Mouse (Mus musculus) testis, adult 2 months (tissue): ENCODE measurements around the gene Nudt17.

ENCODE experiments used
- CTCF ChIP-seq: fragments of 200-500 bp; IDR thresholded peaks from 2 replicates; pipeline ENCODE4 v1.5.1; 2012; ENCODE audit warnings: low read depth, mild to moderate bottlenecking, inconsistent platforms, low read length, moderate library complexity; ENCODE audit not compliant: control insufficient read depth, insufficient read depth, insufficient replicate concordance
- POLR2A ChIP-seq: fragments of 200-500 bp; IDR thresholded peaks from 2 replicates; pipeline ENCODE4 v1.6.1; 2012; ENCODE audit warnings: low read depth, mild to moderate bottlenecking, inconsistent platforms, low read length, moderate library complexity; ENCODE audit not compliant: control insufficient read depth

GRCm38 (mm10) chr3:96684822-96685156, 23.6 kb downstream of the Nudt17 start:
- TF ChIP-seq POLR2A (no peak), CTCF (no peak)
